Mouse (Mus musculus) inflammation-experienced regulatory T-cells (primary cell): Measurements from ENCODE around the gene Usp2. TPM values are rescaled to one million over a fixed set of nuclear protein-coding genes. Genes with fewer than 3 reads are reported as not detected.

Source experiments
- polyA plus RNA-seq, 2 experiments: library from polyadenylated mRNA; unstranded; fragments of 100-300 nt; shearing (Covaris generic); gene quantifications; one replicate each; pipeline ENCODE4 v1.2.1; 2017

Gene Usp2
- 1 to 10 TPM; 6.0 to 9.6 TPM for polyA plus RNA-seq

DNA sequence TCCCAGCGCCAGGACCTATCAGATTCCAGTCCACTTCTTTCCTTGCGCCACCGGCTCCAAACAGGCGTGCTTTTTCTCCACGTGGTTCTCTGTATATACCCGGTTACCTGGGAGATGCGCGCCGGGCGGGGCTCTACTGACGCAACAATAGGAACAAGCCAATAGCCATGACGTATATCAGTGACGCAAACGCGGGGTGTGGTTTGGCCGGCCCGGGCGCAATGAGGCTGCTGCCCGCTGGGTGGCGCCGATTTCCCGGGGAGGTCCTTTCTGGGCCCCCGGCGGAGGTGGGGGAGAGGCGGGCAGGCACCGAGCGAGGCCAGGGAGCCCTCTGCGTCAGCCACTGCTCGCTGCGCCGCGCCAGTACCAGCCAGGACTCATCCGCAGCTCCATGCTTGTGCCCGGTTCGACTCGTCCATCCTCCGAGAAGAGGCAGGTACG is at the start of gene Usp2:
Usp2 (plus strand) TSS at position 237 of the 441 bp plus-strand sequence.

DNA sequence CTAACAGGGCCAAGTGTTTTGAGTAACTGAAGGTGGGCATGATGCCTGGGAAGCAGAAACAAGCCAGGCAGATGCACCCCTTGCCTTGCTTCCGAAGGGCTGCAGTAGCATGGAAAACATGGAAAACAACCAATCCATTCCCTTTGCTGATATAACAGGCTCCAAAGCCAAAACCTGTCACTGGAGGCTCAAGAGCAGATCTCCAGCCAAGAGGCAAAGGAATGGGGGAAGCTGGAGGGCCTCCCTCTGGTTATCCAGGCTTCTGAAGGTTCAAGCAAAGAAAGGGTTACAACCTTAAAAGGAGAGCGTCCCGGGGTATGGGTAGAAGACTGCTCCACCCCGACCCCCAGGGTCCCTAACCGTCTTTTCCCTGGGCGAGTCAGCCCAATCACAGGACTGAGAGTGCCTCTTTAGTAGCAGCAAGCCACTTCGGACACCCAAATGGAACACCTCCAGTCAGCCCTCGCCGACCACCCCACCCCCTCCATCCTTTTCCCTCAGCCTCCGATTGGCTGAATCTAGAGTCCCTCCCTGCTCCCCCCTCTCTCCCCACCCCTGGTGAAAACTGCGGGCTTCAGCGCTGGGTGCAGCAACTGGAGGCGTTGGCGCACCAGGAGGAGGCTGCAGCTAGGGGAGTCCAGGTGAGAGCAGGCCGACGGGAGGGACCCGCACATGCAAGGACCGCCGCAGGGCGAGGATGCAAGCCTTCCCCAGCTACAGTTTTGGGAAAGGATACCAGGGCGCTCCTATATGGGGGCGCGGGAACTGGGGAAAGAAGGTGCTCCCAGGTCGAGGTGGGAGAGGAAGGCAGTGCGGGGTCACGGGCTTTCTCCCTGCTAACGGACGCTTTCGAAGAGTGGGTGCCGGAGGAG is 23.7 kb upstream of the Usp2 start, which contains the start of gene Thy1:
Thy1 (plus strand) TSS at position 549 of the 872 bp plus-strand sequence.

DNA sequence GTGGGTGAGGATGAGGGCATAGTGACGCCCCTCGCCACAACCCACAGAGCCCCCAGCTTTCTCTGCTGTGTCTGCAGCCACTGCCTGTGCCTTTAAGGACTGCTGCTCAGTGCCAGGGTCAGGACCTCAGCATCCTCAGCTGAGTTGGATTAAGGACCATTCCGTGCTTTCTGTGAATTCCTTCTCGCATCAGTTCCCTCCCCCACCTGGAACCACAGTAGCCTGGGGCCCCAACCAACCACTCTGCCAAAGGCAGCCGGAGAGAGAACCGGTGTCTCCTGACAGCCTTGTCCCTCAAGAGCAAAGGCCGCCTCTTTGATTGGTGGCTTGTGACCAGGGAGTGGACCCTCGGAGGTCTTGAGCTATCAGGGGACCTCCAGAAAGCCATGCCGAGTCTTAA is 34.7 kb downstream of the Usp2 start, which contains the start of gene Mfrp:
Mfrp (plus strand) TSS at position 240 of the 400 bp plus-strand sequence.

DNA sequence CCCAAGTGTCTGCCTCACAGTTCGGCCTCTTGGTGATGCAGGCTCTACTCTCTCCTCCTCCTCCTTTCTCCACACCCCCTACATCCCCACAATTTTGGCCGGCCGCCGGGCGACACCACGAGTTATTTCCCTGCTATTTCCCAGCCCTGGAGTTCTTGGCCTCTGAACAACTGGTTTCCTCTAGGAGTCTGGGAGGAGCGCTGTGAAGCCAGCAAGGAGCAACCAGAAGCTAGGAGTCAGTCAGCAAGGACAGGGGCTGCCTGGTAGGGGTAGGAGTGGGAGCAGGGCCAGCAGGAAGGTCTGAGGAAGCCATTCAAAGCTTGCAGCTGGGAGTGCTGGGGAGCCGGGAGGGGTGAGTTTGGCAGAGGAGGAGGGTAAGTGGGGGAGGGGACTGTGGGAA is 40.3 kb downstream of the Usp2 start, which contains the start of gene C1qtnf5:
C1qtnf5 (plus strand) TSS at position 136 of the 400 bp plus-strand sequence.

DNA sequence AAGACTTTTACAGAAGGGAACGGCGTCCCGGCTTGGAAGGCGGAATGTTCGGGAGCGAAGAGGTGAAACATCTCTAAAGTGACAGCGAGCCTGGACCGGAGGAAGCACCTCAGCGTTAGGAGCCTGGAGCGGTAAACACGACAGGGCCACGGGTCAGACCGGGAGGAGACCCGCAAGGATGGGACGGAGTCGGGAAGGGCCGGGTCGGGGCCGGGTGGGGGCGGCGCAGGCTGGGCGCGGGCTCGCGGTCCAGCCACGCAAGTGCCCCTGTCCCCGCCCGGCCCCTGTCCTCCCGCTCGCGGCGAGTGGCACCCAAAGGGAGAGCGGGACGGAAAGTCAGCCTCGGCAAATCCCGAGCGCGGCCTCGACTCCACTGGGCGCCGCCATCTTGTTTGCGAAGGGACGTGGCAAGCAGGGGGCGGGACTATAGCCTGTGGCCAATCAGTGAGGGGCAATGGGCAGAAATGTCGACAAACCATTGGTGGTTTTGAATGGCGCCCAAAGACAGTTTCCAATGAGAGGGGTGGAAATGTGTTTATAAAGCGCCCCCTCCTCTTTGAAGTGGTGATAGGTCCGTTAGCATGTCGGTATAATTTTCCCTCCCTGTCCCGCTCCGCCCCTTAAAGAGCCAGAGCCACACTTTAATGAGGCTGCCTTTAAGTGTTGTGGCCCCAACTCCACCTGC is 46.4 kb downstream of the Usp2 start, which contains the start of the genes Gm49380 and Rnf26:
Gm49380 (minus strand) TSS at position 396 of the 685 bp plus-strand sequence.
Rnf26 (minus strand) TSS at position 413 of the 685 bp plus-strand sequence.

DNA sequence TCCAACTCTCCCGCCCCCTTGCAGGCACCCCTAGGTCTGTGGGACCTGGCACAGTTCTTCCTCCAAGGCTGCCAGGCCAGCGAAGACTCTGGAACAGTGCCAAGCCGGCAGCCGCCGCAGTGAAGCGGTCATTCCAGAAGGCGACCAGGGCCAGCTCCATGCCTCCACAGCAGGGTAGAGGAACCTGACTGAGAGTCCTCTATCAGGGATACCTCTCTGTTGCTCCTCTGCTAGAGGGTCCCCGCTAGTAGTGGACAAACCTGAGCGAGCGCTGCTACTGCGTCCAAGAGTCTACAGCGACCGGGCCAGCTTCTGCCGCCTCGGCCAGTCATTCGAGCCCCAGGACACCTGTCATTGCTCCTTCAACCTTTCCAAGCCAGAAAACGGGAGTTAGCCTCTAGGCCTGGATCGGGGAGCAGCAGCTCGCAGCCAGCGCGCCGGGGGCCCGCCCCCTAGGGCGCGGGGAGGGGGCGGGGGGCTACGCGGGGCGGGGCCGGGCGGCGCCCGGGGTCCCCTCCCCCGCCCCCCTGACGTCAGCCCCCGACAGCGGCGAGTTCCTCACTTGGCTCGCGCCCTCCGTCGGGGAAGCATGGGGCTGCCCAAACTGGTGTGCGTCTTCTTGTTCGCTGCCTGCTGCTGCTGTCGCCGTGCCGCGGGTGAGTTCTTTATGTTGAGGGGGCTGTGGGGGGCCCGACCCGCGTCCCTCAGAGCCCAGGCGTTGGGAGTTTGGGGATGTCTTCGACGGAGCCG is 67.5 kb downstream of the Usp2 start, which contains the start of gene Mcam:
Mcam (plus strand) TSS at position 369 of the 750 bp plus-strand sequence.

Other genes starting within 250 kb of the Usp2 start
- gene Thy1, start 23.6 kb upstream of the Usp2 start, polyA plus RNA-seq: 100 to 1,000 TPM; 133 to 149 TPM
- gene Mfrp, start 34.7 kb downstream of the Usp2 start, polyA plus RNA-seq: under 1 TPM in 1 of 2 experiments, not detected in 1; 0.86 TPM
- gene C1qtnf5, start 40.2 kb downstream of the Usp2 start, polyA plus RNA-seq: not detected
- under 1 TPM in 1 of 2 experiments, not detected in 1; 0.12 TPM for gene Gm49380, start 46.5 kb downstream of the Usp2 start, polyA plus RNA-seq
- 10 to 100 TPM; 24.5 to 37.9 TPM for gene Rnf26, start 46.5 kb downstream of the Usp2 start, polyA plus RNA-seq
- gene Mcam, start 67.4 kb downstream of the Usp2 start, polyA plus RNA-seq: under 1 TPM in 1 of 2 experiments, not detected in 1; 0.75 TPM
- gene Cbl, start 167.0 kb downstream of the Usp2 start, polyA plus RNA-seq: 10 to 100 TPM; 26.8 to 44.8 TPM
- gene Ccdc153, start 173.7 kb downstream of the Usp2 start, polyA plus RNA-seq: not detected
- under 1 TPM in 1 of 2 experiments, not detected in 1; 0.52 TPM for gene Pdzd3, start 184.4 kb downstream of the Usp2 start, polyA plus RNA-seq
- gene Nlrx1, start 201.6 kb downstream of the Usp2 start, polyA plus RNA-seq: 10 to 100 TPM; 11.3 to 16.4 TPM
- gene Abcg4, start 221.6 kb downstream of the Usp2 start, polyA plus RNA-seq: 1 to 10 TPM in 1 of 2 experiments, not detected in 1; 1.8 TPM
- gene Hinfp, start 238.7 kb downstream of the Usp2 start, polyA plus RNA-seq: 10 to 100 TPM; 23.9 to 26.8 TPM